Mouse (Mus musculus): Measurements from ENCODE around the gene Ubtf.
"Not testable (repeated sequence)": the region's sequence is repeated elsewhere in the genome, so short reads cannot be mapped to it uniquely, and the experiment has no call there.

The Ubtf gene

DNA sequence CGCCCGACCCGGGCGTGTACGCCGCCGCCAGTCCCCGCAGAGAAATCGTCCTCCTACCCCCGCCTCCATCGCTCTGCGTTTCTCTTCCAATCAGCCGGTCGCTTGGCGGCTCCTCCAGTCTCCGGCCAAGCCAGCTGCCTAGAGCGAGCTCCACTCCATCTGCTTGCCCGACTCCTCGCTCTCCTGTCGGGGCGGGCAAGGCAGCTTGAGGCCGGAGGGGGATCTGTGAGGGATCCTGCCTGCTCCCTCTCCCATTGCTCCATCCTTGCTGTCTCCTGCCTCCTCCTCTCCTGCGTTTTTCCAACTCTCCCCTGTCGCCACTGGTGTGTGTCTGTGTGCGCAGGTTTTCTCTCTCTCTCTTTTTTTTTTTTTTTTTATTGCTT is at the start of gene Ubtf:
TSS of gene Ubtf (minus strand) at position 333 of the 383 bp plus-strand sequence.
- DNase-seq (ENCODE audit: low spot score in 2 of 2), result peak in 1 of 2 experiments; percentile 85

- no peak for DNase-seq (ENCODE audit: low spot score in 2 of 2)
Measured at GRCm38 (mm10) chr11:102369263-102369662, 49.7 kb upstream of the Ubtf start.

- DNase-seq (ENCODE audit: low spot score in 2 of 2), result no peak
Measured at GRCm38 (mm10) chr11:102368347-102368746, 48.8 kb upstream of the Ubtf start.

DNA sequence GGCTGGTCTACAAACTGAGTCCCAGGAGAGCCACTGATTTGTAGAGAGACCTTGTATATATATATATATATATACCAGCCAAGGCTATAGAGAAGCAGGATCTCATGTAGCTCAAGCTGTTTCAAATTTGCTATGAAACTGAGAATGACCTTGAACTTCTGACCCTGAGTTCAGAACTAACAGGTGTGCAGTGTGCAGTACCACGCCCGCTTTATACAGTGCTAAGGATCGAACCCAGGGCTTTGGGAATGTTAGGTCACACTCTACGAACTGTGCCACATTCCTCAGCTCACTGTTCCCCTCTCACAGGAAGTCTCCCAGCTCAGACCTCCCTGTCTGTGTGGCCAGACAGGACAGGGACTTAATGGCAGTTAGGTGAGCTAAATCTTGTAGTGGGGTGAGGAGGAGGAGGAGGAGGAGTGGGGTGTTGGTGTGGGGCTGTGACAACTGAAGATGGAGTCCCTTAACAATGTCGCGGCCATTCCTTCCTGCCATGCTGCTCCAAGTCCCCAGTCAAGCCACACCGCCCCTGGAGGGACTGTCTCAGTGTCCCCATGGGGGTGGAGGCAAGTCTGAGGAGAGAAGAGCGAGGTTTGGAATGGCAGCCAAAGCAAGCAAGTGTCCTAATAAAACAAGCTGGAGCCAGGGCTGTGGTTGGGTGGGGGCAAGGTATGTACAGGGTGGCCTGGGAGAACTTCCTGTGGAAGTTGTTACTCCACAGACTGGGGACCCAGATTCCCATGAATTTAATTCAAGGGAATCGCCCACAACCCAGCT is 48.1 kb upstream of the Ubtf start:
- DNase-seq (ENCODE audit: low spot score in 2 of 2), result no peak

GRCm38 (mm10) chr11:102366103-102366502 is 46.6 kb upstream of the Ubtf start, which contains the start of gene Slc4a1:
TSS of gene Slc4a1 (minus strand) at chr11:102366203.
- not testable (repeated sequence) for DNase-seq (ENCODE audit: low spot score in 2 of 2)

DNA sequence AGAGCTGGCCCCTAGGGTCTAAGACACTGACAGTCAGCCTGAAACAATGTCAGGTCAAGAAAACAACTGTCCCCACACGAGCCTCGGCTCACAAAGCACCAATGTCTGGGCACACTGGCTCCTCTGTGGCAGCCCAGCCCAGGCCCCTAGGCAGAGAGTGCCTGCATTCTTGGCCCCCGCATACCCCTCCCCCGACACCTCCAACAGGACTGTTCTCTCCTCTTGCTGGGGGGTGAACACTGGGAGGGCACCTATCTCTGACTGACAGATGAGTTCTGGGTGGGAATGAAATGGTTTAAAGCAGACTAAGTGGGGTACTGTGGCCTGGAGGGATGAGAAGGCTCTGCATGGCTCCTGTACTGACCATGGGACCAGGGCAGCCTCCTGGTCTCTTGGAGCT is 46.2 kb upstream of the Ubtf start:
- no peak for DNase-seq (ENCODE audit: low spot score in 2 of 2)

DNA sequence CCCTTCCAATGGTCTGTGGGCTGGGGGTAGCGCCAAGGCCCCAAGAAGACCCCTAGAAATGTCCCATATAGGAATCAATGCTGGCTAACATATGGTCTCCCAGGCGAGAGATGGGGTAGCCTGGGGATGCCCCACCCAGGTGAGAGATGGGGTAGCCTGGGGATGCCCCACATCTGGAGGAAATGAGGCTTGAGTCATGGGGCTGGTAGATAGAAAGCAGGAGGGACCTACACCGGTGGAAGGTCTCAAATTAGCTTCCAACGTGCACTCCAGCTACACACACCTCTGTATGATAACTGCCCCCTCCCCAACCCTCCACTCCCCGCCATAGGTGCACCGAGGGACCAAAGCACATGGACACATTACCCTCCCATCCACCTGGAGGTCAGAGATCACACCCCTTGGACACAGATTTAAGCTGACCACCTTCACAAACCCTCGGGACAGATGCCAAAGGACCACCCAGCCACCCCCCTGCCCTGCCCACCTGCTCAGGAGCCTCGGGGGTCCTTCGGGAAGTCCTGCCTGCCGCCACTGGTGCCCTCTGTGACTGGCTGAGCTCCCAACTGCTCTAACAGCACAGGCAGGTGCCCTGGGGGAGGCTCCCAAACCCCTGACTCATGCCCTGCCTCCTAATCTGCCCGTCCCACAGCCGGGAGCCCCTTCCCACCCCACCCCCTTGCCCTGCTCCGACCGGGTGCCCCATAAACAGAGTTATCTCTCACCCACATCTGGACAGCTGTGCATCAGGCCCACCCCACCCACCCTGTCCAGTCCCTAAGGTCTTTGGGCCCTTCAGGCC is 45.2 kb upstream of the Ubtf start:
- DNase-seq (ENCODE audit: low spot score in 2 of 2), result no peak

DNA sequence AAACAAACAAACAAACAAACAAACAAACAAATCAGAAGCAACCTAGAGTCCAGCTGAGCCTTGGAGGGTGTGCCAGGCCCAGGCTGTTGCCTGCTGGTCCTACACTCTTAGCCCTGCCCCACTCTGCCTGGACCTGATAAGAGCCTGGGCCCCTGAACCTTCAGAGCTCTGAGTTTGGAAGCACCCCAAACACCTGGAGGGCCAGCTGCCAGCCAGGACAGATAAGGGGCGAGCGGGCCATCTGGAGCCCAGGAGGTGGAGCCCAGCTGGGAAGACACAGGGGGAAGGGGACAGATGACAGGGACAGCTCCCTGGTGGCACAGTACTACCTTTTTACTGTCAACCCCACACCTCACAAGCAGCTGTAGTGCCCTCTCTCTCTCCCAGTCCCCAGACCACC is 44.1 kb upstream of the Ubtf start:
- DNase-seq (ENCODE audit: low spot score in 2 of 2), result no peak

- DNase-seq (ENCODE audit: low spot score in 2 of 2), result no peak
Measured at GRCm38 (mm10) chr11:102361776-102362495, 42.4 kb upstream of the Ubtf start.

- no peak for DNase-seq (ENCODE audit: low spot score in 2 of 2)
Measured at GRCm38 (mm10) chr11:102358365-102358764, 38.8 kb upstream of the Ubtf start.

- DNase-seq (ENCODE audit: low spot score in 2 of 2), result peak in 1 of 2 experiments; percentile 15
Measured at GRCm38 (mm10) chr11:102356636-102357350, 37.3 kb upstream of the Ubtf start.

- no peak for DNase-seq (ENCODE audit: low spot score in 2 of 2)
Measured at GRCm38 (mm10) chr11:102356190-102356589, 36.6 kb upstream of the Ubtf start.

DNA sequence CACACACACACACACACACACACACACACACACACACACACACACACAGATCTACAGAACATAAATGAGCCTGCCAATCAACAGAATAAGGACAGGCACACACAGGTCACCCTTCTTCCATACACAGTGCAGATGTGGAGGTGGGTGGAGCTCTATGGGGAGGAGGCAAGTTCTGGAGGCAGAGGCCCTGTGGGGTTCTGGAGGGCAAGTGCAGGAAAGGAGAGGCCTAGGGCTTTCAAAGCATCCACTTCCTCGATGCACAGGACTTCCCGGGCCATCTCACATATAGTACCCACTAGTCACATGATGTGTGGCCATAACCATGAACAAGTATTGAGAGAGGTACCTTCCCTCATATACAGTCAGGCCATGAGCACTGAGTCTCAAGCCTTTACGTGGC is 36.0 kb upstream of the Ubtf start:
- DNase-seq (ENCODE audit: low spot score in 2 of 2), result no peak

GRCm38 (mm10) chr11:102353021-102353431 is 33.5 kb upstream of the Ubtf start:
- no peak for DNase-seq (ENCODE audit: low spot score in 2 of 2)

DNA sequence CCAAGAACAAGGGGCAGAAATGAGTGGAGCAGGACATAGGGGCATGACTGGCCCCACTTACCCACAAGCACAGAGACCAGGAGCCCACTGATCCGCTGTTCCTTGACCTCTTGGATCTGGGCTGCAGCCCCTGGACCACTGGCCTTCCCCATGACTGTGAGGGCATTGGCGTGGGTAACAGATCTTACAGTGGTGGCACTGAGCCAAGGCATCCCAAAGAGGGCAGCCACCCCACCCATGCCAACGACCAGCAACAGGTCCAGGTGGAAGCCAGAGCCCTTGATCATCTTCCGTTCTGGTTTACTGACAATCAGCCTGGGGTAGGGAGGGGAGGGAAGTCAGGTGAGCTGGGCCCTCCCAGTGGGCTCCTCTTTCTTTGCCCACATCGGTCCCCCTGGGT is 32.8 kb upstream of the Ubtf start:
- no peak for DNase-seq (ENCODE audit: low spot score in 2 of 2)

GRCm38 (mm10) chr11:102350981-102351523 is 31.5 kb upstream of the Ubtf start:
- DNase-seq (ENCODE audit: low spot score in 2 of 2), result no peak

- no peak for DNase-seq (ENCODE audit: low spot score in 2 of 2)
Measured at GRCm38 (mm10) chr11:102350416-102350815, 30.9 kb upstream of the Ubtf start.

DNA sequence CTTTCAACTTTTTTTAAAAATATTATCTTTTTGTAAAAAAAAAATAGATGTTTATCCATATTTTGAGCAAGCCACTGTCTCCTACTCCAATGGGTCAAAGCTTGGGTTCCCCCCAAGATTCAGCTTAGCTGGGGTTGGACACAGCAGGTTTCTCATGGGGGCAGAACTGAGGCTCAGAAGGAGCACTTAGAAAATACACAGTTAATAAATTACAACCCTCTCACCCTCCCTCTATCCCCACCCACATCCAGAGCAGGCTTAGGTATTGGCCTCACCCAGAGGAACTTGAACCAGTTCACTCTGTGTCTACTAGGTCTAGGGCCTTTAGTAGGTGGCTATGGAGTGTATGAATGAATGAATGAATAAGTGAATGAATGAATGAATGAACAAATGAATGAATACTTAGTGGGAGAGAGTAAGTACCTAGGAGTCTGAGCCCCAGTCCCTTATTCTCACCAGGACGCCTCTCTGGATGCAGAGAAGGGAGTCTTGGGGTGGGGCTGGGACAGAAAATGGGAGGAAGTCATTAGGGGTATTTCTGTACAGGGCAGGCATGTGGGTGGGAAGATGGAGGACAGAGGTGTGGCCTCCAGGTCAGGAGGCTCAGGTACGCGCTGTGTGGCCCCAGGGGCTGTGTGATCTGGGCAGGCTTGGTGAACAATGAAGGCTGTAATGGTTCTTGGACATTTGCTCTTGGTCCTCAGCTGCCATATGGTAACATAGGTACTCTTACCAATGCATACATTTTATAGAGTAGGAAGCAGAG is 29.8 kb upstream of the Ubtf start:
- DNase-seq (ENCODE audit: low spot score in 2 of 2), result no peak

DNA sequence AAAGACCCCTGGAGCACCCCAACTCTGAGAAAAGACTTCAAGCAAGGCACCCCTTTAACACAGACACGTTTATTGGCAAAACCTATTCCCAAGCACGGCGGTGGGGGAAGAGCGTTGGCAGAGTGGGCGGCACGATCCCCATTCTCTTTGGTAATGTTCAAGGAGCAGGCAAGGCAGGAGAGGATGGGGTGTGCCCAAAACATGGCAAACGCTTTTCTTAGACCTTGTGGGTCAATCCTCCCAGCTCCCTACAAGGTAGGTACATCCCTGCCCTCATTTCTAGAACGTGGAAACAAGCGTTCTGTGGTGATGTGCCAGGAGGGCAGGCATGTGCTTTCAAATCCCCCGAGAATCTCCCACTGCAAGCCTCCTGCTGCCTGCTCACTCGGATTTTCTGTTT is 29.2 kb upstream of the Ubtf start:
- no peak for DNase-seq (ENCODE audit: low spot score in 2 of 2)

- no peak for DNase-seq (ENCODE audit: low spot score in 2 of 2)
Measured at GRCm38 (mm10) chr11:102348101-102348585, 28.6 kb upstream of the Ubtf start.

All from left cerebral cortex, adult 9 months (tissue).